Mouse (Mus musculus) CH12.LX (cell line): Measurements from ENCODE around the gene Ophn1.

ENCODE experiments used
- CTCF ChIP-seq, 2 experiments: IDR thresholded peaks in 1 of 2; conservative IDR thresholded peaks in 1 of 2; 2 replicates each; pipeline ENCODE4 v1.5.1; 2011 to 2012; ENCODE audit warnings: low read depth in 2 of 2, low read length in 2 of 2, improper control_type of control experiment in 1 of 2, inconsistent platforms in 1 of 2, mild to moderate bottlenecking in 1 of 2, moderate library complexity in 1 of 2
- EP300 ChIP-seq: IDR thresholded peaks from 2 replicates; pipeline ENCODE4 v1.6.1; 2011; ENCODE audit warnings: low read length, improper control_type of control experiment
- ETS1 ChIP-seq: conservative IDR thresholded peaks from 2 replicates; pipeline ENCODE4 v1.6.1; 2012; ENCODE audit warnings: low read depth, mild to moderate bottlenecking, inconsistent platforms, low read length, improper control_type of control experiment, moderate library complexity
- HCFC1 ChIP-seq: IDR thresholded peaks from 2 replicates; pipeline ENCODE4 v1.6.1; 2012; ENCODE audit warnings: low read depth, mild to moderate bottlenecking, inconsistent platforms, low read length, improper control_type of control experiment
- IRF4 ChIP-seq: IDR thresholded peaks from 2 replicates; pipeline ENCODE4 v1.6.1; 2014; ENCODE audit warnings: low read depth, mild to moderate bottlenecking, inconsistent platforms, low read length, improper control_type of control experiment
- MAFK ChIP-seq: IDR thresholded peaks from 2 replicates; pipeline ENCODE4 v1.6.1; 2011; ENCODE audit warnings: low read length, improper control_type of control experiment; ENCODE audit not compliant: insufficient replicate concordance
- POLR2A ChIP-seq: IDR thresholded peaks from 2 replicates; pipeline ENCODE4 v1.6.1; 2011; ENCODE audit warnings: low read depth, mild to moderate bottlenecking, improper control_type of control experiment, low read length
- SIN3A ChIP-seq: IDR thresholded peaks from 2 replicates; pipeline ENCODE4 v1.6.1; 2012; ENCODE audit warnings: low read length, improper control_type of control experiment, inconsistent platforms
- SMC3 ChIP-seq: IDR thresholded peaks from 2 replicates; pipeline ENCODE4 v1.6.1; 2011; ENCODE audit warnings: low read depth, low read length, improper control_type of control experiment
- TCF12 ChIP-seq: IDR thresholded peaks from 2 replicates; pipeline ENCODE4 v1.6.1; 2014; ENCODE audit warnings: low read depth, mild to moderate bottlenecking, inconsistent platforms, low read length, improper control_type of control experiment
- USF1 ChIP-seq: IDR thresholded peaks from 2 replicates; pipeline ENCODE4 v1.6.1; 2014; ENCODE audit warnings: low read depth, mild to moderate bottlenecking, inconsistent platforms, low read length, improper control_type of control experiment
- ZC3H11A ChIP-seq: IDR thresholded peaks from 2 replicates; pipeline ENCODE4 v1.6.1; 2012; ENCODE audit warnings: low read depth, mild to moderate bottlenecking, inconsistent platforms, low read length, improper control_type of control experiment
- ZMIZ1 ChIP-seq: IDR thresholded peaks from 2 replicates; pipeline ENCODE4 v1.6.1; 2012; ENCODE audit warnings: low read depth, mild to moderate bottlenecking, inconsistent platforms, low read length, improper control_type of control experiment

DNA sequence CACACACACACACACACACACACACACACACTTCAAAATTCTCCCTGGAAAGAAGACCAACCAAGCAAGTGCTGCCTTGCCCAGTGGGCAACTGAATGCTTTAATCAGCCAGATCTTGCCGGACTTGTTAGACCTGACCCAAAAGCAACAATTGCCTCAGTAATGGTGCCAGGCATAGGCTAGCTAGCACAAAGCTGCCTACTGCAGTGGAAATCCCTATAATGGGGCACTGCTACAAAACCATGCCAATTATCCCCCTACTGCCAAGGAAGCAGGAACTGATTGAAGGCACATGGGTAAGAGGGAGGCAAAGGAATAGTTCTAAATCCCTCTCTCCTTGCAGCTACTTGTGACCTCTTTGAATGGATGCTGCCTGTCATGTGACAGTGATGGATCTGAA, 18.8 kb downstream of the Ophn1 start:
- TF ChIP-seq USF1 (no peak), POLR2A (no peak), SIN3A (no peak), CTCF (conservative IDR thresholded peaks at IDR 0.05 in 1 of 2, IDR thresholded peaks at IDR 0.05 in 1 of 2; ENCODE audit: low read depth in 2 of 2, low read length in 2 of 2) (no peak), IRF4 (no peak), ZC3H11A (no peak), SMC3 (no peak), TCF12 (no peak), ETS1 (no peak), MAFK (no peak), EP300 (no peak), ZMIZ1 (no peak), HCFC1 (no peak)
